Mouse (Mus musculus) cerebellum, adult 9-10 months (tissue): ENCODE results near the gene Gm34302.
"Not testable (repeated sequence)": the region's sequence is repeated elsewhere in the genome, so short reads cannot be mapped to it uniquely, and the experiment has no call there.

ENCODE experiments used
- DNase-seq: peaks from one replicate; pipeline ENCODE4 v3.0.0; 2022

Gene Gm34302

GRCm38 (mm10) chr3:63483726-63484125, at the start of gene Gm34302:
Gm34302 (minus strand) TSS chr3:63483879.
- no peak for DNase-seq

GRCm38 (mm10) chr3:63531847-63532246, 48.2 kb upstream of the Gm34302 start:
- no peak for DNase-seq

DNA sequence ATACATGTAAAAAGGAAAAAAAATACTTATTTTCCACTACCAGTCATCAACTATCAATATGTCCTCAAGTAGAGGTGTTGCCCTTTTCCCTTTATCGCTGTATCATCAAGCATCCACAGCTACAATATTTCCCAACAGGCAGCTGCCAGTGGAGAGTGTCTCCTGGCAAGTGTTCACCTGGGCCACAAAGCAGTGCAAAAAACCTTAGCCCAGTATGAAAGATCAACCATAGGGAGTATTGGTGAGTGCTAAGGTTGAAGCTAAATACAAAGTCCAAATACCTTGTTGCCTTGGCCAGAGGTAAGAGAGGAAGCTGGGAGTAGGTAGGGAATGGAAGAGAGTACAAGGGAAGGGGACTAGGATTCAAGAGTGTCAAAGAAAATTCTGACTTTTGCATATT, 34.0 kb upstream of the Gm34302 start:
- no peak for DNase-seq

DNA sequence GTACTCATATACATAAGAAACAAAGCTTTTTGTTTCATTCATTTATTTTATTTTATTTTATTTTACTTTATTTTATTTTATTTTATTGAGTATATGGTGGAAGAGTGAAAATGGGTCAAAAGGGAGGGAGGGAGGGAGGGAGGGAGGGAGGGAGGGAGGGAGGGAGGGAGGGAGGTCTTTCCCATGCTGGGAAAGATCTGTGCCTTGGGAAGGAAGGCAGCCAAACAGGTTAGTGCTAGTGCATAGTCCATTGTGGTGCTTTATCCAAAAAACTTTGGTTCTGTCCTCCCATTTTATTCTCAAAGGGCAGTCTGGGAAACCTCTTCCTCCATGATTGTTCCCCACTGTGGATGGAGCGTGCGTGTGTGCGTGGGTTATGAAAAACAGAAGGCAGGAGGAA, 32.6 kb upstream of the Gm34302 start:
- not testable (repeated sequence) for DNase-seq

GRCm38 (mm10) chr3:63511316-63511715, 27.6 kb upstream of the Gm34302 start:
- no peak for DNase-seq

GRCm38 (mm10) chr3:63509484-63509883, 25.8 kb upstream of the Gm34302 start:
- no peak for DNase-seq

DNA sequence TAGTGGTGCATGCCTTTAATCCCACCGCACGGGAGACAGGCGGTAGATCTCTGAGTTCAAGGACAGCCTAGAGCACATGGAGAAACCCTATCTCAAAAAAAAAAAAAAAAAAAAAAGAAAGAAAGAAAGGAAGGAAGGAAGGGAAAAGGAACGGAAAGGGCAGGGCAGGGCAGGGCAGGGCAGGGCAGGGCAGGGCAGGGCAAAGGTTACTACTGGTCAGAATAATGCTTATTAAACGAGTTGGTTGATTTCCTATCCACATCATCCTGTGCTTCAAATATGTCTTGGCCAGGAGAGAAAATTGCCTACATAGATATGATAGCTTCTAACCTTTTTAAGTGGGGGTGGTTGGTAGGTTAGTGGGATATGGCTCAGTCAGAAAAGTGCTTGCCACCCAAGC, 25.2 kb upstream of the Gm34302 start:
- no peak for DNase-seq

DNA sequence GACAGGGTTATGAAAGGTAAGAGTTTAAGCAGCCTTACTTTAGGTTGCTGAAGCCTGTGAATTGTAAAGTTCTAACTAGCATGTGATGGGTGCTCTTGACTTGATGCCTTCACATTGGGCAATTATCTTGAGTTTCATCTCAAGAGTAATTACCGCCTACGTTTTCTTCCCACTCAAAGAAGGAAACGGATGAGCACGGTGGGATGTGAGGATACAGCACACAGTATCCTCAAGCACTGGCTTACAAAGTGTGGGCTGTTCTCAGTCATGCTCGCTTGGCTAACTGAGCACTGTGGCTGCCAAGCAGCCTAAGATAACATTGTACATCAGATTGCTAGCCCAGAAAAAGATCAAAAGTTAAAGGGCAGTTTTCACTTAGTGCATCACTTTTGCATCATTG, 20.8 kb upstream of the Gm34302 start:
- DNase-seq: no peak

DNA sequence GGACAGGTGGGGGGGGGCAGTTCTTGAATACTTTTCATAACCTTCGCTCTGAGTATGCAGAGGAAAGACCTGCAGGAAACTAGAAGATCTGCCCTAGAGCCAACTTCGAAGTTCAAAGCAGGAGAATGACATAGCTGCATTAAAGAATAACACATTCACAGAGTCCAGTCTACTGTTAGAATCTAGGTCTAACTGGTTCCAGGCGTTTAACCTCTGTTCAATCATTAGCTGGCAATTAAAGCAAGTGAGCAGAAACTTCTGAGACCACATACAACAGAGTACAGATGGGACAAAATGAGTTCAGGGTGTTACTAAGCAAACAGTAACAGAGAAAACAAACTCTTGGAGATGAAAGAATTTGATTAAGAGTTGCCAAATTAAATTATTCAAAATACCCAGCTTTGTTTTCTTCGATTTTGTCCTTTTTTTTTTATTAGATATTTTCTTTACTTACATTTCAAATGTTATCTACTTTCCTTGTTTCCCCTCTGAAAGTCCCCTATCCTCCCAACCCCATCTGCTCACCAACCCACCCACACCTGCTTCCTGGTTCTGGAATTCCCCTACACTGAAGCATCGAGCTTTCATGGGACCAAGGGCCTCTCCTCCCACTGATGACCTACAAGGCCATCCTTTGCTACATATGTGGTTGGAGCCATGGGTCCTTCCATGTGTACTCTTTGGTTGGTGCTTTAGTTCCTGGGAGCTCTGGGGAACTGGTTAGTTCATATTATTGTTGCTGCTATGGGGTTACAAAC, 11.1 kb upstream of the Gm34302 start:
- no peak for DNase-seq

GRCm38 (mm10) chr3:63493563-63493962, 9.9 kb upstream of the Gm34302 start:
- no peak for DNase-seq

DNA sequence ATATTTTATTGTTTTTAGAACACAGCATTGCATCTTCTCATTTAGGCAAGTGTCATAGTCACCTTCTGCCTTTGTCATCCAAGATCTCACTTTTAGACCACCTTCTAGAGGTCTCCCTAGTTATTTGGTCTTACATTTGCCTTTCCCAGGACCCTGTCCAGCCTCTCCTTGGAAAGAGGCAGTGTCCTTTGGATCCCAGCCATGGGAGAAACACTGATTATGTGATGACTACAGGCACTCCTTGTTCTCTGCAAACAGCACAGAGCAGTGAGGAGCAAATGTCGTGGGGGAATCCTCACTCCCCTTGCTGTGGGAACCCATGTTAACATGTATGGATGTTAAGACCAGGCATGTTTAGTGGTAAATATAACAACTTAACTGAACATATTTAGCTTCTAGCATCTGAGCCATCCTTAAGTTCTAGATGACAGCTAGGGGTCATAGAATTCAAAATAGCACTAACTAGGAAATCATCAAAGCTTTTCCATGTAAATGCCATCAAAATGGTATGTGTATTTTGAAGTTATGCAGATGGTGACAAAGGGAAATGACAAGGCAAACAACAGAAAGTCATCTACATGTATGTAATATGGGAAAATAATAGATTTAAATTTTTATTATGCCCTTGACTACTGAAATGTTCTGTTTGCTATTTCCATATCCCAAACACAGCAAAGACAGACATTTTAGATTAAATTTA, 43.1 kb downstream of the Gm34302 start:
- DNase-seq: no peak

DNA sequence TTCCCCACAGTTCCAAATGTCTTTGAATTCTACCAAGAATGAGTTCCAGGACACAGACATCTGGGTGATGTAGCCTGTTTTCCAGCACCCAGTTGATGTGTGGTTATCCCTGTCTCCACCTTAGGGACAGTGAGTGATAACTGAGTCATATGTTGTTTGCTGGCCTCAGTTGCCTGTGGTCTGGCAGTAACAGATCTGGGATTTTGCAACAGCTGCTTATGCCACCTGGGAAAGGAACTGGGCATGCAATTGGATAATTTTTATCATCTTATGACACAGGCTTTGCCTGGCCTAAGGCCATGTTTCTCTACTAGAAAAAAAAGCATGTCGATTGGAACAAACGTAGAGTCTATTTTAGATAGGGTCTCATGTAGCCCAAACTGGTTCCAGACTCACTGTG, 43.9 kb downstream of the Gm34302 start:
- DNase-seq: no peak

DNA sequence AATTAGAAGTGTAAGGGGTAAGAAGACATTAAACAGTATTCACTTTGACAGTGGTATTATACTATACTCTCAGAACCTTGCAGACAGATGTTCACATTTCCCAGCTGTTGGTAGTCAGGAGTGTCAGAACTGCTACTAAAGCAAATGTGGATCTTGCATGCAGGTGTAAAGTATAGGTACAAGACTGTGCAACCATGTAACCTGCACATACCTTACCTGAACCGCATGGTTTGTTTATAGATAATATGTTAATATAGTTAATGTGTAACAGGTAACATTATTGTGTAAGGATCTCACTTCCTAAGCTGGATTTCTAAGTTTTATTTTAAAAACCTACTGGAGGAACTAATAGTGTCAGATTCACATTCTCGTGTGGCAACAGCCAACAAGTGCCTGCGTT, 44.8 kb downstream of the Gm34302 start:
- DNase-seq: no peak
